Mouse (Mus musculus): ENCODE measurements around the gene Disp1.

The Disp1 gene

DNA sequence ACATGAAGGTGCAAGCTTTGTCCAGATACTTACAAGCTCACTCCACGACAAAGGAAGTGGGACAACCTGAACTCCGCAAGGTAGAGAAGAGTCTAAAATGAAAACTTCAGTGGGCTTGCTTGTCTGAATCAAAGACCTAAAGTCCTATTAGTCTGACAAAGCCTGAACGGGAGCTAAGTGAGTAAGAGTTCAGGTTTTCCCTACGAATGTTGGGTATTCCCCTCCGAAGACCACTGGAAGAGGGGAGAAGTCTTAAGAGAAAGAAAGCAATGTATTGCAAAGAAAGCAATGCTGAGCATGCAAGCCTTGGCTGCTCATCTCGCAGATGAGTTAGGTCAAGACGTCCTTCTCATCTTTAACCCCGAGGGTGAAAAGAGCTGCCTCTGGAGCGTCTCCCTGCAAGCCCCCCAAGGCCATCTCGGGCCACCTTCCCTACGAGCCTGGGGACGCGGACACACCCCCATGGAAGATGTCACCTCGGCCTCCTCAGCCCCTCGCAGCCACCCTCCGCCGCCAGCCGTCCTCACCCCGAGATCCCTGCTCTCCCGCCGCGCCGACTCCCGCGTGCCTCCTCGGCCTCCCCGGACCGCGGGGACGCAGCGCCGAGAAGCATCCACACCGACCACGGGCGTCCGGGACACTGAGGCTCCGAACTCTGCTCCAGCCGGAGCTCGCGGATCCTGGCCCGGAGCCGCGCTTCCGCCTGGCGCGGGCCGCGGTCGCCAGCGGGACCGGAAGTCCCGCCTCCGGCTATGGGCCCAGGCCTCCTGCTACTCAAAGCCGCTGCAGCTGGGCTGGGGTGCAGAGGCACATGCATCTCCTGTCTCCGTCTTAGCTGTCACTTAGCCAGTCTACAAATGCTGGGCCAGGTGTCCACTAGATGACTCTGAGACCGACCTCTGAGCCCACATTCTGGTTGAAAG is at the start of gene Disp1:
Gene Disp1 (minus strand): TSS at position 727 of the 923 bp plus-strand sequence.
- DNase-seq (ENCODE audit: low read depth), result peak; percentile 82

DNA sequence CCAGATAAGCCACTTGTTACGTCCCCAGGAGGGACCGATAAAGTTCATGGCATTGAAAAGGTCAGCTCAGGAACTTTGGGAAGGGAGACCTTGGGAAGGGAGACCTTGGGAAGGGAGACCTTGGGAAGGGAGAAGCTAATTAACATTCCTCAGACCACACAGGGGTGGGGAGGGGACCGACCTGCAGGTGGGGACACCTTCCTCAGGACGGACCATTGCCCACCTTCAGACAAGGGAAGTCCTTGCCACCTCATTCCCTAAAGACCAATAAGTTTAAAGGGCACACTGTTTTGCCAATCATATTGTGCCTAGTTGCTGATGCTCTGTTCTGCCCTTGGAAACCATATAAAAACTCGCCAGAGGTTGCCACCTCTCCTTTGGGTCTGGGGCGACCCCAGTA is 46.3 kb upstream of the Disp1 start:
- no peak for DNase-seq (ENCODE audit: low read depth)

DNA sequence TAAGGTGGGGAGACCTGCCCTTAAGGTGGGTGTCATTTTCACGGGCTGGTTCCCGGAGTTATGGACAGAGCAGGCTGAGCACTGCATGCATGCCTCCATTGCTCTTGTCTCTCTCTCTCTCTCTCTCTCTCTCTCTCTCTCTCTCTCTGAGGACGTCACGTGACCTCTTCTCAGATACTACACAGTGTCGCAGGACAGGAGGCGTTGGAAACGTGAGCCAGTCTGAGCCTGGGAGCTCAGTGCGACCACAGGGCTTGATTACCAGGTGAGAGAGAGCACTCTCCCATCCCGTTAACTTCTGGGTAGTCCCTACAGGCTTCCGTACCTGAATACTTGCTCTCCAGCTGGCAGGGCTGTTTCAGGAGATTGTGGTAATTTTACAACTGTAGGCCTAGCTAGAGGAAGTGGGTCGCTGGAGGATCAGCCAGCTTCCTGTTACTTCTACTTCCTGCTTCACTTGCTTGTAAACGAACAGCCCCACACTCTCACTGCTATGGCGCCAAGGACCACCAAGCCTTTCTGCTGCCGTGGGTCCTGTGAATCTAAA is 44.7 kb upstream of the Disp1 start:
- DNase-seq (ENCODE audit: low read depth), result no peak

DNA sequence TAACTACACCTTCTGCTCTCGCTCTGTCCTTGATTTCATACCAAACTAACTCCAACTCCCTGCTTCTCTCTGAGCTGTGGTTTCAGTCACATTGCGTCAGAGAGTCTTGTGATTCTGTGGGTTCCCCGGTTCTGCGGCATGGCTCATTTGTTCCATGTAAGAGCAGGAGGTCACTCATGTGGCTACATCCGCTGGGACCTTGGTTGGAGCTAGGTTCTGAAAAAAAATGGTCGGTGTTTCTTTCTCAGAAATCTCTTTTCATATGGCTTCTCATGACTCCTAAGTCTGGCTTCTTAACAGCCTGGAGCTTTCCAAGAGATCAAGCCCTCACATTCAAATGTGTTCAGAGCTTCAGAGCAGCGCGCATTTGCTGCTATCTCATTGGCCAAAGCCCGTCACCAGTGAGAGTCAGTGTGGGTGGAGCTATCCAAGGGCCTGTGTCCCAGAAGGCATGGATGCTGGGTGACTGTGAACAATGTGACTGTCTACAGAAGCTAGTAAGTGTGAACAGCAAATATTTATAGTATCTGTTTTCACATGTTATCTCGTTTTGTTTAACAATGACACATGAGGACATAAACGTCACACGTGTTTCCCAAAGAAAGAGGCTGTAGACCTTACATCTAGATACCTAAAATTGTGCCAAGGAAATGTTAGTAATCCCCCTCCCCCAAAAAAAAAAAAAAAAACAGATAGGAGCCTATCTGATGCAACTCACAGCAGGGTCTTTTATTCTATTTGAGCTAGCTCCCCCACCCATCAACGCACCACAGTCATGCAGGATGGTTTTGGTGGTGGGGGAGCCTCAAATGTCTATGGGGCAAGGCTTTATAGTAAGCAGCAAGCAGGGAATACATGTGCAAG is 43.1 kb upstream of the Disp1 start:
- DNase-seq (ENCODE audit: low read depth), result peak; percentile 59

DNA sequence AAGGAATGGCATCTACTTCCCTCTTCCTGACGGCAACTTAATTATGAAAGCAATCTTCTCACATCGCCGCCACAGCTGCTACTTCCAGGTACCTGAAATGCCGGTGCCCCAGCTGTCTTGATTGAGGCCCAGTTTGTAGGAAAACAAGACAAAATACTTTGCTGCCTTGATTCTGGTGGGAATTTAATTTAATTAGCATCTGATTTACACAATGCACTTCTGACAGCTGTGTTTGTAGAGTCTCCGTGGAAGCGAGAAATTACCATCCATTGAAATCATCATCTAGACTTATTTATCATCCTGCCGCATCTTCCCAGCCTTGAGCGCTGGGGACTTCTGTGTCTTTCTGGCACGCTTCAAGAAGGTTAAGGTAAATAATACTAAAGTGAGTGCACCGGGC is 31.3 kb upstream of the Disp1 start:
- no peak for DNase-seq (ENCODE audit: low read depth)

DNA sequence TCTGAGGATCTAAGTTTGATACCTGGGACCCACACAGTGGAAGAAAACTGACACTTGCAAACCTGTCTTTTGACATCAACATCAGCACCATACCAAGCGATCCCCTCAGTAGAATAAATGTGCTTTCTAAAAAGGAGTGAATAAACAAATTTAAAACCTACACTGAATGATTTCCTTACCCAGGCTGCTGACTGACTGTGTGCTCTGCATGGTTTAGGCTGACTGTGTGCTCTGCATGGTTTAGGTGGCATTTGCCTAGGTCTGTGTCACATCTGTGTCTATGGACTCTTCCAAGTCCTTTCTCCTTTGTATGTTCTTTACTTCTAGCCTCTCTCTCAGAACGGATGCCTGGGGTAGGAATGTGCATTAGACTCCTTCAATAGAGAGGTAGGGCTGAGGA is 30.5 kb upstream of the Disp1 start:
- DNase-seq (ENCODE audit: low read depth), result no peak

DNA sequence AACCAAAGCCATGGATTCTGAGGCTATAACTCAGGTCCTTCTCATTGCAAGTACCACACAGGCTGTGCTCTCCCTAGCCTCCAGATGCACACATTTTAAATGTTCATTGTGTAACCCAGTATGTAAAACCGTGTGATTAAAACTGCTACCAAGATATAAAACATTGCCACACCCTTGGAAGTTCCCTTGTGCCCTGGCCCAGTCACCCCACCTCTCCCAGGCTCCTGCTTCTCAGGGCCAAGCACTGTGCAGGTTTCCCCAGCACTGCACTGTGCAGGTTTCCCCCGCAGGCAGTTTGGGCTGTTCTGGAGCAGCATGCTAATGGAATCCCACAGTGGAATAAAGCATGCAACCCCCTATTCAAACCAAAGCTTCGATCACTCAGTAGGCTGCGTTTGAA is 29.3 kb upstream of the Disp1 start:
- DNase-seq (ENCODE audit: low read depth), result no peak

DNA sequence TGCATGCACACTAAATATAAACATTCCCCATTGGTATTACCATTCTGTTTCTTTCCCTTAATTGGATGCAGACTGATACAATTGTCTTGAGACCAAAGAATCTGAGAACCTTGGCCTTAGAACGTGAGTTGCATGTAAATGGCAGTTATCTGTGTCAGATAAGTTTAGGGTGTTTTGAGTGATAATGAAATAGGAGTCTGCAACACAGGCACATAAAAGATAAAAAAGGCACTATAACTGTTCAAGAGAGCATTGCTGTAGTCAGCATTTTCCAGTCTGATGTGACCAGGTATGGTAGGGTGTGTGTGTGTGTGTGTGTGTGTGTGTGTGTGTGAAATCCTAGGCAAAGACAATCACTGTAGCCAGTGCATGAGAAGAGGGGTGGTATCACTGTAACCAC is 26.8 kb upstream of the Disp1 start:
- no peak for DNase-seq (ENCODE audit: low read depth)

DNA sequence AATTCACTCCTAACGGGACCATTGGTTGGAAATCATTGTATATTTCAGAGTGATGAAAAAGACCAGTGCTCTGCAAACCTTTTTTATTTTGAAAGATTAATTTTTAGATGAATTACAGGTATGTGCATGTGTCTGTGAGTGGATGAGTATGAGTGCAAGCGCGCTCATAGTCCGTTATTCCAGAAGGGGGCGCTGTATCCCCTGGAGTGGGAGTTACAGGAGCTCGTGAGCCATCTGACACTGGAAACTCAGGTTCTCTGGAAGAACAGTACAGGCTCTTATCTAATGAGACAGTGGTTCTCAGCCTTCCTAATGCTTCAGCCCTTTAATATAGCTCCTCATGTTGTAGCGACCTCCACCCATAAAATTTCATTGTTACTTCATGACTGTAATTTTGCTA is 22.0 kb upstream of the Disp1 start:
- DNase-seq (ENCODE audit: low read depth), result no peak

DNA sequence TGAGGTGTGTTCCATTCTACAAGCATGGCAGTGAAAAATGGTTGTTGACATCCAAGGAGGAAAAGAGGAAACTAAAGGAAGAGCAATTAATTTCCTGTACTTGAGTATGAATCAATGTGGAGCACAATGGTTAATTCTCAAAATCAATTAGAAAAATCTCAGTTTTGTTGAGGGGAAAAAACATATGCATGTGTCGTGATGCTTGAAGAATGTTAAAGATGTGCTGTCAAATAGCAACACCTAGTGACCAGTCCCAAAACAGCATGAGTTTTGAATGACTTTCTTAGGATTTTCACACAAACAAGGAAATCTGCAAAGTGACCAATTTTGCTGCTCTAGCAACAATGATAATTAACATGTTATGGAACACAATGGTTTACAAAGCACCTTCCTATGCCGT is 16.6 kb upstream of the Disp1 start:
- DNase-seq (ENCODE audit: low read depth), result peak; percentile 81

DNA sequence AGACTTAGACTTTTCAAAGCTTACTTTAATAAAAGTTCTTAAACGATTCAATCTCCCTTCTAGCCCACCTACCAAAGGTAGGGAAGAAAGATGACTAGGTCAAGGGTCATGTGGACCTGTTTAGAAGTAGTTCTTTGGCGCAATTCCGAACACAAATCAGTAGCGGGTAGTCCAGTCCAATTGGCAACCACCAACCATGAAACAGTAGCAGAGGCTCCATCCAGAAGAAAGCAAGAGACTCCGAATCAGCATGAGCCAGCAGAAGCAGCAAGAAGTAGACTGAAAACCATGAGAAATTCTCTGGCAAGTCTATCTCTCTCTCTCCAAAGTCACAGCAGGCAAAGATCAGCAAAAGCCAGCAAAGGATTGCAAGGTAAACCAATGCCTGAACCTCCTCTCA is 15.1 kb upstream of the Disp1 start:
- DNase-seq (ENCODE audit: low read depth), result no peak

DNA sequence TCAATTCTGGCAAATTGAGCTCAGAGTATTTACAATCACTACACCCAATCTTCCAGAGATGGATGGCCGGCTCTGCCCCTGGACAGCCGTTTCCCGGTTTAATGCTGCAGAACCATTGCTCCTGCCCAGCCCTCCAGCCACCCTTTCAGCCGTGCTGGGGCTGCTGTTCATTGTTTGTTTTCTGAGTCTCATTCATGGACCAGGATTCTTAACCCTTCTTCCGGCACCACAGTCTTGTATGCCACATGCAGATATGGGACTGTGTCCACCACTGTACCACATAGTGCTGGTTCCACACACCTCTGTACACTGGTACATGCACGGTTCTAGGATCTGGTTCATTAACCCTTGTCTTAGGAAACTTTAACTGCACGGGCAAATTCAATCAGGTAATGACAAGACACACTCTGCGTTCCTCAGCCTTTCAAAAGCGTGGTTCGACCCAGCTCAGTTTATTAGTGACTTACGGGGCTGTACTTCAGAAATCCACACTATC is 12.4 kb upstream of the Disp1 start:
- no peak for DNase-seq (ENCODE audit: low read depth)

DNA sequence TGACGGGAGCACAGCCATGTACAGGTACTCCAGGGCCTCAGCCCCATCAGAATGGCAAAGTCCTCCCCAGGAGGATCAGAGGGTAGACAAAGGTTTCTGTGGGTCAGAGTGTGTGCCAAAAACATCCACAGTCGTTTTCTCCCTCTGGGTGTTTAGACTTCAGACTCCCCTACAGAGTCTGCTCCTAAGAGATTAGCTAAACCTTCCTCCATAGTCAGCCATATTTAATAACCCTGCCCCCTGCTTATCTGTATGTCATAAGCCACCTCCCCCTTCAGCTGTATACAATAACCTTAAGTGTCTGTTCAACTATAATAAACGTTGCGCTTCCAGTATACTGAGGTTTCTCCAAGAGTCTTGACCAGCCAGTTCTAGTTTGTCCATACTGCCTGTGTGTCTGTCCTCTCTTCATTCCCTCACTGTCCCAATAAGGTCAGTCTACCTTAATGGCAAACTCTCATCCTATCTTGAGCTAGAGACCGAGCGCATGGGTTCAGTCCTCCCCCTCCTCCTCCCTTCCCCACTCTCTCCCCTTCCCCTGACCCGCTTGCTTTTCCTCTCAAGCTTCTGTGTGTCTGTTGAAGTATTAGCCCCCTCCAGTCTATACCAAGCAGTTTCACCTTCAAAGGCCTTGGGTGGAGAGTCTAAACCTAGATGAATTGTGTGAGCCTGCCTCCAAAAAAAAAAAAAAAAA is 11.8 kb upstream of the Disp1 start:
- no peak for DNase-seq (ENCODE audit: low read depth)

DNA sequence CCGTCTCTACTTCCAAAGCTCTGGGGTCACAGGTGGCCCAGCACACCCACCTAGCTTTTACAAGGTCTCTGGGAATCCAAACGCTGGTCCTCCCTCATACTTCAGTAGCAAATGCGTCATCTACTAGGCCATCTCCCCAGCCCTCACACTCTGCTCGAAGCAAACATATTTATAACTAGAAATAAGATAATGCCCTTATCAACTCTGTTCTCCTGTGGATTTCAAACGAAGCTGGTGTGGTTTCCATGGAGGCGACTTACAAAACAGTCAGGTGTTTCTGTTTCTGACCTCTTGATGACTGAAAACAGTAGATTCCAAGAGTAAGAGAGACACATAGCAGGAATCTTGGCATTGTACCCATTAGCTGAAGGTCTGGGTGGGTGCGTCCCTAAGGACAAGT is 6.1 kb upstream of the Disp1 start:
- no peak for DNase-seq (ENCODE audit: low read depth)

DNA sequence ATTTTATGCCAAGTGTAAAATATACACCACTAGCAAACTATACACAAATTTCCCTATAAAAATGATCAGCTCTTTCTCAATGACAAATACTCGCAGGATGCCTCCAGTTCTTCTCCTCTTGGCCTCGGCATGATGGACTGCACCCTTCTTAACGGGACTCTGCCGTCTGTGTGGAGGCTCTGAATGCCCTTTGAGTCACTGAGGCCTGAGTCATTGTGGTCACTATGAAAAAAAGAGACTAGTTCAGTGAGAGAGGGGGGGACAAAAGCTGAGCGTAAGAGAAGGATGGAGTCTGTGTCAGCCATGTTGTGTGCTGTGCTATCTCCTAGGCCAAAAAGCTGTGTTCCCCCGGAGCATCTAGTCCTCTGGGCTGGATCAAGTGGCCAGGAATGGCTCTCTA is 2.3 kb downstream of the Disp1 start:
- peak; percentile 65 for DNase-seq (ENCODE audit: low read depth)

DNA sequence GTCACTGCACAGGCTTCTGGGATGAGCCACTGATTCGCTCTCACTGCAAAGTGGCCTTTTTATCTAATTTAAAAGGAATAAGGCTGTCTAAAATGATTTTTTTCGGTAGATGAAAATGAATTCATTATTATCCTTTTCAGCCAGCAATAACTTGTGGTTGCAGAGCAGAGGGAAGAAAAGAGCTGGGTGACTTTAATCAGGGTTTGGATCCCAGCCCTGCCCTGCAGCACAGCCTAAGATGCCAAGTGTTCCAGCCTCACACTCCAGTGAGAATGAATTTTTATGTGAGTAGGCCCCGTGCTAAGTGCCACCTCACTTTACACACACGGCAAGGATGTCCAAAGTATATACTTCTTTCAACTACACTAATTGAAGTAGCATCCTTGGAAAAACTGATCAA is 4.6 kb downstream of the Disp1 start:
- DNase-seq (ENCODE audit: low read depth), result peak; percentile 48

DNA sequence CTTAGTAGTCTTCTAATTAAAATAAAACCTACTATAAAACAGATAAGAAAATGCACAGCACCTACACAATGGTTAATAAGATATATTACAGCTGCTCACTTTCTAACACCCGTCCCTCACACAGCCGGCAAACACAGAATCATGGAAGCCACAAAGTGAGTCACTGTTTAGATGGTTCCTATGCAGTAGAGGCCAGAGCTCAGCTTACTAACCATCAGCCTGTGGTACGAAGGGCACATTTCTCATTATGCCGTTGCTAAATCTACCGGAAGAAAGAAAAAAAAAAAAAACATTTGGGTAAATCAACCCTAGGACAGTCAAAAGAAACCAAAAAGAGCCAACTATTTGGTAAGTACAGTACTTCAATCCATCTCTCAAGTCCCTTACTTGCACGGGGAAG is 5.6 kb downstream of the Disp1 start:
- DNase-seq (ENCODE audit: low read depth), result peak; percentile 36

DNA sequence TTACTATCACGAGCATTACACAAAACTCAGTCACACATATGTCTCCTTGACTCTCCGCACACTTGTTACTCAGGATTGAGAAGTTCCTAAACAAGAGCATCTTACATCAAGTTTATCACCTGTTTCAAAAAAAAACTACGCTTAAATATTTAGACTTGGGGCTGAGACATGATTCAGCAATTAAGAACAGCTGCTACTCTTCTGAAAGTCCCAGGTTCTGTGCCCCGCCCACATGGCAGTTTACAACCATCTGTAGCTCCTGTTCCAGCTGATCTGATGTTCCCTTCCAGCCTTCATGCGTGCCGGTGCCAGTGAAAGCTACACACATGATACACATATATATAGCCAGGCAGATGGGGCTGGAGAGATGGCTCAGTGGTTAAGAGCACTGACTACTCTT is 7.5 kb downstream of the Disp1 start:
- no peak for DNase-seq (ENCODE audit: low read depth)

DNA sequence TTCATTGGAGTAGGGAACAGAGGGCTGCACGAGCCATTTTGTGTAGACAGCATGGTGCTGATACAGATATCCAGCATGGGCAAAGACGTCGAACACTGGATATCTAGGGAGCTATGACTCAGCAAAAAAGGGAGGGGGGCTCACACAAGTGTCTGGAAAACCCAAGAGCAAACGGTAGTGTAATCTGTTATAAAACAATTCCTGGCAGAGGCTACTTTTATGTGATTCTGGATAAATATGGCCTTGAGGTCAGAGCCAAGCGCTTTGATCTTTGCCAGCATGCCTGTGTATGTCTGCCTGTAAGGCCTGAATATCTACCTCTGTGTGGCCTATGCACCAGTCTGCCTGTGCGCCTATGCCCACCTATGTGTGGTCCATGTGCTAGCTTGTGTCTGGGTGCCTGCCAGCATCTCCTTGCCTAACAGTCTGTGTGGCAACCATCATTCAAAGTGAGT is 8.5 kb downstream of the Disp1 start:
- DNase-seq (ENCODE audit: low read depth), result peak; percentile 55

DNA sequence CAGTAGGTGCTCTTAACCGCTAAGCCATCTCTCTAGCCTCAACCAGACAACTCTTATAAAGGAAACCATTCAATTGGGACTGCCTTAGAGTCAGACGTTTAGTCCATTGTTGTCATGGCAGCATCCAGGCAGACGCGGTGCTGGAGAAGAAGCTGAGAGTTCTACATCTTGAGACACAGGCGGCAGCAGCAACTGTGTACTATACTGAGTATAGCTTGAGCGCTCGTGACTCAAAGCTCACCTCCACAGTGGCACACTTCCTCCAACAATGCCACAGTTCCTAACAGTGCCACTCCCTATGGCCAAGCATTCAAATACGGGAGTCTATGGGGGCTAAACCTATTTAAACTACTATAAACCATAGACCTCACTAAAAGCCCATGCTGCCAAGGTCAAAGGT is 11.2 kb downstream of the Disp1 start:
- no peak for DNase-seq (ENCODE audit: low read depth)

DNA sequence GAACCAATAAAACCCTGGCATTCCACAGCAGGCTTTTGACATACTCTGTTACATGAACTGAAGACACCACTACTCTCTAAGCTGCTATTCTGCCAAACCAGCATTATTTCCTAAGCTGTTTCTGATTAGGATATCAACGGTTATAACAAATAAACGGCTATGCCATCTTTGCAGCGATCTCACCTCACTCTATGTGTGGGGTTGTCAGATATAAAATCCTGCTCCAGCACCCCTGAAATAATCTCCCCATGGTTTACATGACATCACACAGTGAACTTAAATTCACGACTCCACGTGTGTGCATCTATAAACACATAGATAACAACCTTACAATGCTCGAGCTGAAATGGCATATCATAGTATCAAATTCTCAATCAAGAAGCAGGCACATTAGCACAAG is 13.7 kb downstream of the Disp1 start:
- DNase-seq (ENCODE audit: low read depth), result peak; percentile 48

DNA sequence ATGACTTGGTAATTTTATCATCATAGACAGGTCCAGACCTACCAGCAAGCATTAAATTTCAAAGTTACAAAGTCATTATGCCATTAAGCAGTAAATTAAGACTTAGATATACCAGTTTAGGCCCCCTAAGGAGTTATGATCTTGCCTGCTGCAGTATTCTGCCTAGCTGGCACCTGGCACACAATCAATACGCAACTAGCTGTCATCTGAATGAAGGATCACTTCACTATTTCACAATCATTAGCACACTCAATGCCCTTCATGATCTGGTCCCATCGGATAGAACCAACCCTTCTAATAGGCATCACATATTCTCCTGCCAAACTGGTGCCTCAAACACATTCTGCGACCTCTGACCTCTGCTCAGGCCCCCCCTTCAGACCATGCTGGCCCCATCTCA is 14.2 kb downstream of the Disp1 start:
- peak; percentile 48 for DNase-seq (ENCODE audit: low read depth)
